Mouse (Mus musculus) intestine, embryonic 14.5 days (tissue): Measurements from ENCODE around the gene Lmntd1. TPM values are rescaled to one million over a fixed set of nuclear protein-coding genes. Genes with fewer than 3 reads are reported as not detected.

Source experiments
- ATAC-seq: fragments of 200-750 bp; cut with Nextera tagmentation; replicated peaks from 2 replicates; pipeline ENCODE4 v1.8.0; 2017; ENCODE audit warnings: low read depth, moderate number of reproducible peaks, moderate TSS enrichment, moderate library complexity; ENCODE audit not compliant: low FRiP score, low TSS enrichment
- DNase-seq: peaks from one replicate; pipeline ENCODE4 v3.0.0-alpha.2; 2018; ENCODE audit warnings: low spot score
- H3K27ac ChIP-seq: fragments of 300-500 bp; sonication (generic); 2 replicates; pipeline ENCODE4 v1.5.1; 2014; ENCODE audit warnings: low read depth, mild to moderate bottlenecking, control low read depth
- H3K27me3 ChIP-seq: fragments of 300-500 bp; sonication (generic); replicated peaks from 2 replicates; pipeline ENCODE4 v1.6.1; 2014; ENCODE audit warnings: low read length, control low read depth; ENCODE audit not compliant: control insufficient read depth, insufficient read depth
- H3K36me3 ChIP-seq: fragments of 300-500 bp; sonication (generic); 2 replicates; pipeline ENCODE4 v1.6.1; 2014; ENCODE audit warnings: low read length, control low read depth; ENCODE audit not compliant: control insufficient read depth, insufficient read depth
- H3K4me1 ChIP-seq: fragments of 300-500 bp; sonication (generic); replicated peaks from 2 replicates; pipeline ENCODE4 v1.6.1; 2014; ENCODE audit warnings: low read length, control low read depth, mixed read lengths; ENCODE audit not compliant: control insufficient read depth, insufficient read depth
- H3K4me2 ChIP-seq: fragments of 300-500 bp; sonication (generic); 2 replicates; pipeline ENCODE4 v1.6.1; 2014; ENCODE audit warnings: low read length
- H3K4me3 ChIP-seq: fragments of 300-500 bp; sonication (generic); 2 replicates; pipeline ENCODE4 v1.5.1; 2014; ENCODE audit warnings: low read depth, low read length, control low read depth, mixed read lengths
- H3K9ac ChIP-seq: fragments of 300-500 bp; sonication (generic); 2 replicates; pipeline ENCODE4 v1.6.1; 2014; ENCODE audit warnings: mild to moderate bottlenecking, low read length
- H3K9me3 ChIP-seq: fragments of 300-500 bp; sonication (generic); 2 replicates; pipeline ENCODE4 v1.6.1; 2016; ENCODE audit warnings: low read length, control low read depth; ENCODE audit not compliant: control insufficient read depth
- WGBS: fragments of 180-500 bp; shearing (Covaris S2); extraction: QIAGEN DNeasy Blood & Tissue Kit; methylation state at CpG from one replicate; pipeline ENCODE4 v1.1.7; 2014; 5-methylcytosine and 5-hydroxymethylcytosine counted together
- polyA plus RNA-seq: library from polyadenylated mRNA; unstranded; fragments of >200 nt; fragmentation: Nextera tagmentation; extraction: Ambion mirVana; gene quantifications from 2 replicates; pipeline ENCODE4 v1.2.1, GENCODE M21; 2014

Gene Lmntd1
- polyA plus RNA-seq, 1 experiment from 2014 or later = 0.27 TPM

- Histone ChIP-seq H3K4me2 (no peak within 1 kb of the TSS), H3K9me3 (no peaks in the 10 kb centered on the region), H3K36me3 (no peaks in the 10 kb centered on the region), H3K27me3 (no peaks in the 10 kb centered on the region), H3K4me3 (no peak within 1 kb of the TSS), H3K9ac (no peak within 1 kb of the TSS), H3K4me1 (peaks cover 4% of the 10 kb centered on the region), H3K27ac (no peak within 1 kb of the TSS)
- WGBS = 98% methylated on average over 31 of the region's 31 CpGs
- ATAC-seq (no peak), DNase-seq (no peak)
Observed at GRCm38 (mm10) chr6:145615666-145616210, 1.6 kb upstream of the Lmntd1 start, which contains the start of gene Tuba3b. Gene Tuba3b (plus strand): TSS chr6:145615757.

GRCm38 (mm10) chr6:145612611-145613010 lies 1.5 kb downstream of the Lmntd1 start:
- Histone ChIP-seq H3K9ac (no peak overlapping the region), H3K4me3 (no peak overlapping the region), H3K27ac (no peak overlapping the region), H3K4me1 (peaks cover 4% of the 10 kb centered on the region), H3K36me3 (no peaks in the 10 kb centered on the region), H3K9me3 (no peaks in the 10 kb centered on the region), H3K4me2 (no peak overlapping the region), H3K27me3 (no peaks in the 10 kb centered on the region)
- DNase-seq = no peak
- ATAC-seq = no peak
- WGBS = 85% methylated on average over 3 of the region's 3 CpGs

DNA sequence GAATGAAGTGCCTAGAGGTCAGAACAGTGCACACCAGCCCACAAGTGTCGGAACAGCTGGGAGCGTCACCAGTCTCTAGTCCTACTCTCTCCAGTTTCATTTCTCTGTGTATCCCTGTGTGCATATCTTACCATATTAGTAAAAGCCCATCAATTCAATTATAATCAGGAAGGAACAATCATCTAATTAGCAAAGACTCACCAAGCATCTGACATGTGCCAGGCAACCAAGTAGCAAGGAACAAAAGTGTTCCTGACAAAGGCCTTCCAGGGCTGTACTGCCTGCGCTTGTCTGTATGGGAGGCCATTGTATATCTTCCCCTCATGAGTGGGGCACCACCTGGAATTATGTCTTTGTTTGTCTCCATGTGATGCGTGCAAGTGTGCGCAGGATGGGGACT lies 3.2 kb downstream of the Lmntd1 start:
- Histone ChIP-seq H3K4me1 (no peaks in the 10 kb centered on the region; the same call in 1 of the 2 replicates), H3K27ac (no peak overlapping the region), H3K9me3 (no peaks in the 10 kb centered on the region), H3K9ac (no peak overlapping the region), H3K4me2 (no peak overlapping the region), H3K36me3 (no peaks in the 10 kb centered on the region), H3K4me3 (no peak overlapping the region), H3K27me3 (no peaks in the 10 kb centered on the region)
- WGBS = 94% methylated on average over 5 of the region's 5 CpGs
- ATAC-seq (no peak), DNase-seq (no peak)

DNA sequence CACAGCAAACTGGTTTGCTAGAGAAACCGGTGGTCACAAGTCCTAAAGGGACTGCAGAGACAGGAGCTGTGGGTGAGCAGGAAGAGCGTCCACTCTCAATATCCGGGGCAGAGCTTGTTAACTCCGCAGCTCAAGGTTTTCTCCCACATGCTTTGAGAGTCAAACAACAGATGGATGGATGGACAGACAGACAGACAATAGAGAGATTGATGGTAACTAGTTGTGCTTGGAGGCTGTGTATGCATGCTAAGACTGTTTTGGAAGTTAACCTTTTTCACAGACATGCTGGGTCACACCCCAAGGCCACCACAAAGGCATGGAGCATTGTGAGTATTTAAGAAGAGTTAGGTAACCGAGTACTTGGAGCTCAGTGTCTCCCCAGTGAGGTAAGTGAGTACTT lies 5.4 kb downstream of the Lmntd1 start:
- no peaks in the 10 kb centered on the region for H3K9me3 ChIP-seq
- H3K27ac ChIP-seq = no peak overlapping the region
- 90% methylated on average over 5 of the region's 5 CpGs for WGBS
- H3K27me3 ChIP-seq = no peaks in the 10 kb centered on the region
- 0 out of 2 replicates have a peak, but pooled peaks cover 4% of the 10 kb centered on the region for H3K4me1 ChIP-seq
- ATAC-seq (no peak), DNase-seq (no peak)
- H3K4me3 ChIP-seq = no peak overlapping the region
- H3K9ac ChIP-seq = no peak overlapping the region
- no peak overlapping the region for H3K4me2 ChIP-seq
- H3K36me3 ChIP-seq = no peaks in the 10 kb centered on the region

- H3K4me2 ChIP-seq = no peak overlapping the region
- H3K9me3 ChIP-seq = no peaks in the 10 kb centered on the region
- H3K27me3 ChIP-seq = no peaks in the 10 kb centered on the region
- H3K27ac ChIP-seq = no peak overlapping the region; the same call in 1 of the 2 replicates
- DNase-seq (no peak), ATAC-seq (no peak)
- no peaks in the 10 kb centered on the region for H3K36me3 ChIP-seq
- no peak overlapping the region for H3K4me3 ChIP-seq
- 68% methylated on average over 4 of the region's 4 CpGs for WGBS
- H3K4me1 ChIP-seq = 0 out of 2 replicates have a peak, but pooled peaks cover 4% of the 10 kb centered on the region
- no peak overlapping the region for H3K9ac ChIP-seq
Observed at GRCm38 (mm10) chr6:145607746-145608145, 6.4 kb downstream of the Lmntd1 start.

- no peaks in the 10 kb centered on the region for H3K9me3 ChIP-seq
- no peak overlapping the region for H3K27ac ChIP-seq
- no peak overlapping the region for H3K4me2 ChIP-seq
- no peaks in the 10 kb centered on the region for H3K36me3 ChIP-seq
- H3K4me3 ChIP-seq = no peak overlapping the region
- no peak for DNase-seq
- H3K4me1 ChIP-seq = 0 out of 2 replicates have a peak, but pooled peaks cover 4% of the 10 kb centered on the region
- ATAC-seq = no peak
- no peak overlapping the region for H3K9ac ChIP-seq
- WGBS = 45% methylated on average over 3 of the region's 3 CpGs
- H3K27me3 ChIP-seq = no peaks in the 10 kb centered on the region
Observed at GRCm38 (mm10) chr6:145605203-145605602, 8.9 kb downstream of the Lmntd1 start.

DNA sequence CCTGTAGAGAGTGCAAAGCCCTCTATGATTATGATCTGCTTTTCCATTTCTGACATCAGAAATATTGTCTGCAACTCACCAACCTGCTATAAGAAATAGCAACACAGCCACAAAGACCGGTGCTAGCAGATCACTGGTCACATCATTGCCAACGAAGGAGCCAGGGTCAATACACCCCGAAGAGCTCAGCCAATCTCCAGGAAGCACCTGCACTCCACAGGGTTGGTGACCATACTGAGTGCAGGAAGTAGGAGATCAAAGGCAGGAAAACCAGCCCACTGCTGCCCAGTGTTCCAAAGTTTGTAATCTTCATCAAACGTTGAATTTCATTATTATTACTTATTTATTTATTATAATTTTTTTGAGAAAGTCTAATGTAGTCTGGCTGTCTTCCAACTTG lies 9.5 kb downstream of the Lmntd1 start:
- 0 out of 2 replicates have a peak, but pooled peaks cover 4% of the 10 kb centered on the region for H3K4me1 ChIP-seq
- ATAC-seq = no peak
- H3K4me3 ChIP-seq = no peak overlapping the region
- no peak overlapping the region for H3K9ac ChIP-seq
- H3K27ac ChIP-seq = no peak overlapping the region
- H3K36me3 ChIP-seq = no peaks in the 10 kb centered on the region
- no peaks in the 10 kb centered on the region for H3K9me3 ChIP-seq
- no peak for DNase-seq
- H3K4me2 ChIP-seq = no peak overlapping the region
- WGBS = 81% methylated on average over 4 of the region's 4 CpGs
- H3K27me3 ChIP-seq = no peaks in the 10 kb centered on the region

DNA sequence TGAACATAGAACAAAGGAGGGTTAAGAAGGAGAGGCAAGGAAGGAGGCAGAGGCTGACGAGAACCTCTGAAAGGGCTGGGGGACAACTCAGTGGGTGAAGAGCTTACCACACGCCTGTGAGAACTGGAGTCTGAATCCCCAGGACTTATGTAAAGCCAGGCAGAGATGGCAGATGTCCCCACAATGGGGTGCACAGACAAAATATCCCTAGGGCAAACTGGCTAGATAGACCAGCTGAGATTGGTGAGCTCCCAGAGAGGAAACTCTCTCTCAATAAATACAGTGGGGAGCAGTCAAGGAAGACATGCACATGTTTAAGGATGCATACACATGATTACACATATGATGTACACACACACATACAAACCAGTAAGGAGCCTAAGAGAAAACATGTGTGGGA lies 10.0 kb downstream of the Lmntd1 start:
- Histone ChIP-seq H3K27ac (no peak overlapping the region), H3K4me1 (peaks cover 4% of the 10 kb centered on the region; the same call in 1 of the 2 replicates), H3K4me3 (no peak overlapping the region), H3K9me3 (no peaks in the 10 kb centered on the region), H3K36me3 (no peaks in the 10 kb centered on the region), H3K4me2 (no peak overlapping the region), H3K27me3 (no peaks in the 10 kb centered on the region), H3K9ac (no peak overlapping the region)
- WGBS = 60% methylated on average over 2 of the region's 2 CpGs
- ATAC-seq (no peak), DNase-seq (no peak)
